Mouse (Mus musculus): Measurements from ENCODE around the gene Bean1.

DNA sequence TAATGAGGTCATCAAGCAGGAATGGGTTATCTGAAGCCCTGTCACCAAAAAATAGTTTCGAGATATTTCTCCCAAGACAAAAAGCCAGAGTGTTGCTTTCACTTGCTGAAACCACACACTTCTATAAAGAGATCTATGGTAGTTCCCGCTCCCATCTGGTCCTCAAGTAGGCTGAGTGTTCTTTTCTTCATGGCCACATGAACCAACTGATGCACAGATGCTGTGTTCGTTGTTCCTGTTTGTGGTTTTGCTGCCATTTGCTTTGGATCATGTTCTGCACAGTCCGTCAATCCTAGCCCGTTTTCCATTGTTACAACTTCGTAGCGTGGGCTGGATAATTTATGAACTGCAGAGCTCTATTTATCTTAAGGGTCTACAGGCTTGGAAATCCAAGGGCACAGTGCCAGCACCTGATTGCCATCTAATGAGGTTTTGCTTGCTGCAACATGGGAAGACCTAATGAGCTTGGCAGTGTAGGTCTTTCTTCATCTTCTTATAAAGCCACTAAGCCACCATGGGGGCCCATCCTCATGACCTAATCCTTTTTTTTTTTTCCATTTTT is 38.7 kb upstream of the Bean1 start:
- TF ChIP-seq GATA1 (IDR thresholded peaks at IDR 0.05; ENCODE audit: low read depth, low read length) (no peak), SIN3A (IDR thresholded peaks at IDR 0.05; ENCODE audit: low read length) (no peak), RAD21 (IDR thresholded peaks at IDR 0.05; ENCODE audit: low read depth, low read length) (no peak), POLR2A (IDR thresholded peaks at IDR 0.05; ENCODE audit: control insufficient read depth in 1 of 2, insufficient read depth in 1 of 2, low read depth in 1 of 2, low read length in 2 of 2, poor library complexity in 1 of 2) (no peak), SMC3 (IDR thresholded peaks at IDR 0.05; ENCODE audit: low read depth, low read length) (no peak), ZNF384 (IDR thresholded peaks at IDR 0.05; ENCODE audit: low read depth, low read length) (no peak), ELF1 (IDR thresholded peaks at IDR 0.05; ENCODE audit: low read depth, low read length) (no peak), EP300 (IDR thresholded peaks at IDR 0.05; ENCODE audit: low read depth in 1 of 2, low read length in 2 of 2) (no peak), CTCF (IDR thresholded peaks at IDR 0.05 in 2 of 3, conservative IDR thresholded peaks at IDR 0.05 in 1 of 3; ENCODE audit: control insufficient read depth in 1 of 3, insufficient read depth in 1 of 3, low read depth in 2 of 3, low read length in 3 of 3, poor library complexity in 1 of 3, severe bottlenecking in 1 of 3) (no peak), GABPA (IDR thresholded peaks at IDR 0.05; ENCODE audit: low read depth, low read length) (no peak), MAX (IDR thresholded peaks at IDR 0.05; ENCODE audit: low read length) (no peak)
